Mouse (Mus musculus): ENCODE results near the gene Slc17a2. TPM values are rescaled to one million over a fixed set of nuclear protein-coding genes. Genes with fewer than 3 reads are reported as not detected.

Gene Slc17a2
- polyA plus RNA-seq, 1 experiment from 2014 or later, result not detected

- no peaks in the 10 kb centered on the region for H3K4me1 ChIP-seq
- H3K9ac ChIP-seq, result no peak overlapping the region
- H3K36me3 ChIP-seq, result no peaks in the 10 kb centered on the region
- no peak overlapping the region for H3K4me2 ChIP-seq
- H3K4me3 ChIP-seq, result no peak overlapping the region
- no peaks in the 10 kb centered on the region for H3K9me3 ChIP-seq
- H3K27me3 ChIP-seq, result no peaks in the 10 kb centered on the region
- no peak overlapping the region for H3K27ac ChIP-seq
- ATAC-seq (ENCODE audit: borderline replicate concordance, extremely low read depth, low FRiP score, low TSS enrichment), result no peak
- 56% methylated on average over 4 of the region's 4 CpGs for WGBS
Measured at GRCm38 (mm10) chr13:23820179-23820940, 13.6 kb downstream of the Slc17a2 start.

GRCm38 (mm10) chr13:23822213-23822612 lies 15.4 kb downstream of the Slc17a2 start:
- Histone ChIP-seq H3K4me1 (no peaks in the 10 kb centered on the region), H3K9me3 (no peaks in the 10 kb centered on the region), H3K27me3 (no peaks in the 10 kb centered on the region), H3K27ac (no peak overlapping the region), H3K4me3 (no peak overlapping the region), H3K4me2 (no peak overlapping the region), H3K9ac (no peak overlapping the region), H3K36me3 (no peaks in the 10 kb centered on the region)
- no peak for ATAC-seq (ENCODE audit: borderline replicate concordance, extremely low read depth, low FRiP score, low TSS enrichment)
- WGBS, result 44% methylated on average over 3 of the region's 3 CpGs

- Histone ChIP-seq H3K4me3 (no peak overlapping the region), H3K27ac (no peak overlapping the region), H3K9ac (no peak overlapping the region), H3K27me3 (no peaks in the 10 kb centered on the region), H3K4me2 (no peak overlapping the region), H3K36me3 (no peaks in the 10 kb centered on the region), H3K9me3 (no peaks in the 10 kb centered on the region), H3K4me1 (no peaks in the 10 kb centered on the region)
- 39% methylated on average over 3 of the region's 3 CpGs for WGBS
- no peak for ATAC-seq (ENCODE audit: borderline replicate concordance, extremely low read depth, low FRiP score, low TSS enrichment)
Measured at GRCm38 (mm10) chr13:23826606-23827005, 19.8 kb downstream of the Slc17a2 start.

- Histone ChIP-seq H3K9me3 (no peaks in the 10 kb centered on the region), H3K4me3 (no peak overlapping the region), H3K9ac (no peak overlapping the region), H3K36me3 (no peaks in the 10 kb centered on the region), H3K4me1 (no peaks in the 10 kb centered on the region), H3K4me2 (no peak overlapping the region), H3K27ac (no peak overlapping the region), H3K27me3 (no peaks in the 10 kb centered on the region)
- no peak for ATAC-seq (ENCODE audit: borderline replicate concordance, extremely low read depth, low FRiP score, low TSS enrichment)
- 15% methylated on average over 6 of the region's 6 CpGs for WGBS
Measured at GRCm38 (mm10) chr13:23833053-23833452, 26.3 kb downstream of the Slc17a2 start.

- Histone ChIP-seq H3K4me1 (no peaks in the 10 kb centered on the region), H3K9me3 (no peaks in the 10 kb centered on the region), H3K9ac (no peak overlapping the region), H3K27me3 (no peaks in the 10 kb centered on the region), H3K4me2 (no peak overlapping the region), H3K36me3 (no peaks in the 10 kb centered on the region), H3K27ac (no peak overlapping the region), H3K4me3 (no peak overlapping the region)
- WGBS, result 84% methylated on average over 5 of the region's 5 CpGs
- ATAC-seq (ENCODE audit: borderline replicate concordance, extremely low read depth, low FRiP score, low TSS enrichment), result no peak
Measured at GRCm38 (mm10) chr13:23834836-23835235, 28.0 kb downstream of the Slc17a2 start.

- Histone ChIP-seq H3K9me3 (no peaks in the 10 kb centered on the region), H3K4me3 (no peak overlapping the region), H3K27ac (no peak overlapping the region), H3K36me3 (no peaks in the 10 kb centered on the region), H3K4me2 (no peak overlapping the region), H3K27me3 (no peaks in the 10 kb centered on the region), H3K9ac (no peak overlapping the region), H3K4me1 (no peaks in the 10 kb centered on the region)
- WGBS, result 86% methylated on average over 5 of the region's 5 CpGs
- no peak for ATAC-seq (ENCODE audit: borderline replicate concordance, extremely low read depth, low FRiP score, low TSS enrichment)
Measured at GRCm38 (mm10) chr13:23836630-23837029, 29.8 kb downstream of the Slc17a2 start.

GRCm38 (mm10) chr13:23839308-23839707 lies 32.5 kb downstream of the Slc17a2 start, which contains the start of gene Slc17a3:
TSS of gene Slc17a3 (plus strand) at chr13:23839434.
- Histone ChIP-seq H3K36me3 (no peaks in the 10 kb centered on the region), H3K9me3 (no peaks in the 10 kb centered on the region), H3K27me3 (no peaks in the 10 kb centered on the region), H3K27ac (no peak within 1 kb of the TSS), H3K4me2 (no peak within 1 kb of the TSS), H3K4me3 (no peak within 1 kb of the TSS), H3K4me1 (no peaks in the 10 kb centered on the region), H3K9ac (no peak within 1 kb of the TSS)
- ATAC-seq (ENCODE audit: borderline replicate concordance, extremely low read depth, low FRiP score, low TSS enrichment), result no peak
- 62% methylated on average over 2 of the region's 2 CpGs for whole genome bisulfite sequencing

- H3K4me3 ChIP-seq, result no peak overlapping the region
- no peak for ATAC-seq (ENCODE audit: borderline replicate concordance, extremely low read depth, low FRiP score, low TSS enrichment)
- no peak overlapping the region for H3K4me2 ChIP-seq
- H3K27me3 ChIP-seq, result no peaks in the 10 kb centered on the region
- WGBS, result 74% methylated on average over 4 of the region's 4 CpGs
- no peaks in the 10 kb centered on the region for H3K4me1 ChIP-seq
- H3K9me3 ChIP-seq, result no peaks in the 10 kb centered on the region
- H3K27ac ChIP-seq, result no peak overlapping the region
- no peaks in the 10 kb centered on the region for H3K36me3 ChIP-seq
- H3K9ac ChIP-seq, result no peak overlapping the region
Measured at GRCm38 (mm10) chr13:23845851-23846250, 39.1 kb downstream of the Slc17a2 start.

GRCm38 (mm10) chr13:23849299-23849698 lies 42.5 kb downstream of the Slc17a2 start:
- Histone ChIP-seq H3K4me1 (no peaks in the 10 kb centered on the region), H3K9me3 (no peaks in the 10 kb centered on the region), H3K4me2 (no peak overlapping the region), H3K9ac (no peak overlapping the region), H3K36me3 (no peaks in the 10 kb centered on the region), H3K4me3 (no peak overlapping the region), H3K27me3 (no peaks in the 10 kb centered on the region), H3K27ac (no peak overlapping the region)
- no peak for ATAC-seq (ENCODE audit: borderline replicate concordance, extremely low read depth, low FRiP score, low TSS enrichment)
- 82% methylated on average over 2 of the region's 2 CpGs for WGBS

GRCm38 (mm10) chr13:23856401-23856800 lies 49.6 kb downstream of the Slc17a2 start:
- no peak overlapping the region for H3K4me3 ChIP-seq
- no peak for ATAC-seq (ENCODE audit: borderline replicate concordance, extremely low read depth, low FRiP score, low TSS enrichment)
- WGBS, result 50% methylated on average over 3 of the region's 3 CpGs

GRCm38 (mm10) chr13:23861815-23862214 lies 55.0 kb downstream of the Slc17a2 start:
- no peak overlapping the region for H3K4me3 ChIP-seq
- no peak overlapping the region for H3K27ac ChIP-seq
- no peaks in the 10 kb centered on the region for H3K9me3 ChIP-seq
- no peaks in the 10 kb centered on the region for H3K27me3 ChIP-seq
- H3K4me1 ChIP-seq, result peaks cover 7% of the 10 kb centered on the region; the same call in 1 of the 2 replicates
- no peak for ATAC-seq (ENCODE audit: borderline replicate concordance, extremely low read depth, low FRiP score, low TSS enrichment)
- no peak overlapping the region for H3K4me2 ChIP-seq
- H3K36me3 ChIP-seq, result no peaks in the 10 kb centered on the region
- no peak overlapping the region for H3K9ac ChIP-seq

More at GRCm38 (mm10) chr13:23856401-23856800, 49.6 kb downstream of the Slc17a2 start:
- Histone ChIP-seq H3K36me3 (no peaks in the 10 kb centered on the region), H3K9me3 (no peaks in the 10 kb centered on the region), H3K4me1 (no peaks in the 10 kb centered on the region), H3K9ac (no peak overlapping the region), H3K27ac (no peak overlapping the region), H3K27me3 (no peaks in the 10 kb centered on the region), H3K4me2 (no peak overlapping the region)

GRCm38 (mm10) chr13:23864711-23865110 lies 57.9 kb downstream of the Slc17a2 start:
- WGBS, result 39% methylated on average over 9 of the region's 9 CpGs

More at GRCm38 (mm10) chr13:23864711-23865110, 57.9 kb downstream of the Slc17a2 start:
- Histone ChIP-seq H3K4me1 (peaks cover 7% of the 10 kb centered on the region; the same call in 1 of the 2 replicates), H3K27ac (no peak overlapping the region), H3K4me2 (no peak overlapping the region), H3K27me3 (no peaks in the 10 kb centered on the region), H3K36me3 (no peaks in the 10 kb centered on the region), H3K9ac (no peak overlapping the region), H3K9me3 (no peaks in the 10 kb centered on the region), H3K4me3 (no peak overlapping the region)
- ATAC-seq (ENCODE audit: borderline replicate concordance, extremely low read depth, low FRiP score, low TSS enrichment), result no peak
